Mouse (Mus musculus) intestine, embryonic 16.5 days (tissue): ENCODE measurements around the gene Sema5a. TPM values are rescaled to one million over a fixed set of nuclear protein-coding genes. Genes with fewer than 3 reads are reported as not detected.

ENCODE experiments used
- ATAC-seq: fragments of 200-750 bp; cut with Nextera tagmentation; 2 replicates; pipeline ENCODE4 v1.8.0; 2017; ENCODE audit warnings: moderate TSS enrichment, moderate library complexity
- H3K27ac ChIP-seq: fragments of 300-500 bp; sonication (generic); 2 replicates; pipeline ENCODE4 v1.5.1; 2014; ENCODE audit warnings: mild to moderate bottlenecking, low read length
- H3K27me3 ChIP-seq: fragments of 300-500 bp; sonication (generic); replicated peaks from 2 replicates; pipeline ENCODE4 v1.6.1; 2014; ENCODE audit warnings: low read length, control low read depth, mixed read lengths; ENCODE audit not compliant: control insufficient read depth, insufficient read depth
- H3K36me3 ChIP-seq: fragments of 300-500 bp; sonication (generic); 2 replicates; pipeline ENCODE4 v1.6.1; 2014; ENCODE audit warnings: low read length, control low read depth; ENCODE audit not compliant: control insufficient read depth, insufficient read depth
- H3K4me1 ChIP-seq: fragments of 300-500 bp; sonication (generic); 2 replicates; pipeline ENCODE4 v1.6.1; 2014; ENCODE audit warnings: low read length, control low read depth, mixed read lengths; ENCODE audit not compliant: control insufficient read depth, insufficient read depth
- H3K4me2 ChIP-seq: fragments of 300-500 bp; sonication (generic); 2 replicates; pipeline ENCODE4 v1.6.1; 2014; ENCODE audit warnings: low read depth, low read length, control low read depth
- H3K4me3 ChIP-seq: fragments of 300-500 bp; sonication (generic); 2 replicates; pipeline ENCODE4 v1.5.1; 2014; ENCODE audit warnings: mild to moderate bottlenecking, low read length
- H3K9ac ChIP-seq: fragments of 300-500 bp; sonication (generic); 2 replicates; pipeline ENCODE4 v1.6.1; 2014; ENCODE audit warnings: low read depth, low read length
- H3K9me3 ChIP-seq: fragments of 300-500 bp; sonication (generic); 2 replicates; pipeline ENCODE4 v1.6.1; 2016; ENCODE audit warnings: low read length, control low read depth; ENCODE audit not compliant: control insufficient read depth
- WGBS: fragments of 180-500 bp; shearing (Covaris S2); extraction: QIAGEN DNeasy Blood & Tissue Kit; methylation state at CpG from one replicate; pipeline ENCODE4 v1.1.7; 2014; 5-methylcytosine and 5-hydroxymethylcytosine counted together
- polyA plus RNA-seq: library from polyadenylated mRNA; unstranded; fragments of >200 nt; fragmentation: Nextera tagmentation; extraction: Ambion mirVana; gene quantifications from 2 replicates; pipeline ENCODE4 v1.2.1, GENCODE M21; 2015

Gene Sema5a
- polyA plus RNA-seq, 1 experiment from 2014 or later: 12.0 TPM

GRCm38 (mm10) chr15:32306557-32307243, 62.1 kb downstream of the Sema5a start:
- 59% methylated on average over 6 of the region's 6 CpGs for WGBS
- Histone ChIP-seq H3K27ac (no peak overlapping the region), H3K4me2 (no peak overlapping the region), H3K27me3 (no peaks in the 10 kb centered on the region), H3K4me3 (no peak overlapping the region), H3K4me1 (peaks cover 8% of the 10 kb centered on the region; the same call in 1 of the 2 replicates), H3K9me3 (no peaks in the 10 kb centered on the region), H3K36me3 (no peaks in the 10 kb centered on the region), H3K9ac (no peak overlapping the region)
- peak; percentile 31; the same call in 1 of the 2 replicates for ATAC-seq

GRCm38 (mm10) chr15:32310834-32311233, 66.2 kb downstream of the Sema5a start:
- Histone ChIP-seq H3K4me1 (no peaks in the 10 kb centered on the region), H3K27ac (no peak overlapping the region), H3K9ac (no peak overlapping the region), H3K4me2 (no peak overlapping the region), H3K27me3 (no peaks in the 10 kb centered on the region), H3K36me3 (no peaks in the 10 kb centered on the region), H3K9me3 (no peaks in the 10 kb centered on the region), H3K4me3 (no peak overlapping the region)
- WGBS: 77% methylated on average over 8 of the region's 8 CpGs
- ATAC-seq: no peak

- no peak overlapping the region for H3K4me3 ChIP-seq
- 67% methylated on average over 8 of the region's 8 CpGs for WGBS
- no peaks in the 10 kb centered on the region for H3K4me1 ChIP-seq
- no peak overlapping the region for H3K9ac ChIP-seq
- no peak overlapping the region for H3K4me2 ChIP-seq
- H3K9me3 ChIP-seq: no peaks in the 10 kb centered on the region
- H3K27ac ChIP-seq: no peak overlapping the region
- H3K36me3 ChIP-seq: no peaks in the 10 kb centered on the region
- no peak for ATAC-seq
- H3K27me3 ChIP-seq: no peaks in the 10 kb centered on the region
Measured at GRCm38 (mm10) chr15:32311287-32311686, 66.7 kb downstream of the Sema5a start.

GRCm38 (mm10) chr15:32317074-32317473, 72.5 kb downstream of the Sema5a start:
- H3K4me3 ChIP-seq: no peak overlapping the region
- no peak overlapping the region for H3K4me2 ChIP-seq
- H3K4me1 ChIP-seq: no peaks in the 10 kb centered on the region
- H3K36me3 ChIP-seq: no peaks in the 10 kb centered on the region
- H3K9ac ChIP-seq: no peak overlapping the region
- no peaks in the 10 kb centered on the region for H3K27me3 ChIP-seq
- ATAC-seq: no peak
- no peak overlapping the region for H3K27ac ChIP-seq
- no peaks in the 10 kb centered on the region for H3K9me3 ChIP-seq
- 83% methylated on average over 5 of the region's 5 CpGs for WGBS

GRCm38 (mm10) chr15:32320739-32321138, 76.1 kb downstream of the Sema5a start:
- Histone ChIP-seq H3K27ac (no peak overlapping the region), H3K9ac (no peak overlapping the region)
- 89% methylated on average over 3 of the region's 3 CpGs for WGBS

GRCm38 (mm10) chr15:32322455-32323220, 78.0 kb downstream of the Sema5a start:
- no peak for ATAC-seq
- H3K27me3 ChIP-seq: no peaks in the 10 kb centered on the region
- no peak overlapping the region for H3K4me3 ChIP-seq
- no peak overlapping the region for H3K9ac ChIP-seq
- WGBS: 86% methylated on average over 5 of the region's 5 CpGs
- H3K4me2 ChIP-seq: no peak overlapping the region
- no peak overlapping the region for H3K27ac ChIP-seq
- no peaks in the 10 kb centered on the region for H3K36me3 ChIP-seq
- peaks cover 3% of the 10 kb centered on the region; the same call in 1 of the 2 replicates for H3K4me1 ChIP-seq
- no peaks in the 10 kb centered on the region for H3K9me3 ChIP-seq

More at GRCm38 (mm10) chr15:32320739-32321138, 76.1 kb downstream of the Sema5a start:
- H3K4me3 ChIP-seq: no peak overlapping the region
- H3K27me3 ChIP-seq: no peaks in the 10 kb centered on the region
- no peak overlapping the region for H3K4me2 ChIP-seq
- no peak for ATAC-seq
- H3K9me3 ChIP-seq: no peaks in the 10 kb centered on the region
- no peaks in the 10 kb centered on the region for H3K36me3 ChIP-seq
- H3K4me1 ChIP-seq: peaks cover 3% of the 10 kb centered on the region; the same call in 1 of the 2 replicates

GRCm38 (mm10) chr15:32323224-32323623, 78.6 kb downstream of the Sema5a start:
- ATAC-seq: no peak
- Histone ChIP-seq H3K9ac (no peak overlapping the region), H3K4me3 (no peak overlapping the region), H3K4me1 (peaks cover 3% of the 10 kb centered on the region; the same call in 1 of the 2 replicates), H3K27me3 (no peaks in the 10 kb centered on the region), H3K4me2 (no peak overlapping the region), H3K36me3 (no peaks in the 10 kb centered on the region), H3K9me3 (no peaks in the 10 kb centered on the region), H3K27ac (no peak overlapping the region)
- 98% methylated on average over 4 of the region's 4 CpGs for WGBS

GRCm38 (mm10) chr15:32324105-32324504, 79.5 kb downstream of the Sema5a start:
- H3K27ac ChIP-seq: no peak overlapping the region
- 64% methylated on average over 7 of the region's 7 CpGs for WGBS
- ATAC-seq: no peak
- no peaks in the 10 kb centered on the region for H3K27me3 ChIP-seq
- no peak overlapping the region for H3K4me2 ChIP-seq
- no peak overlapping the region for H3K9ac ChIP-seq
- H3K4me1 ChIP-seq: peaks cover 6% of the 10 kb centered on the region; the same call in 1 of the 2 replicates
- H3K4me3 ChIP-seq: no peak overlapping the region
- no peaks in the 10 kb centered on the region for H3K9me3 ChIP-seq
- no peaks in the 10 kb centered on the region for H3K36me3 ChIP-seq

GRCm38 (mm10) chr15:32328370-32329004, 83.9 kb downstream of the Sema5a start:
- H3K36me3 ChIP-seq: no peaks in the 10 kb centered on the region
- H3K4me3 ChIP-seq: no peak overlapping the region
- no peaks in the 10 kb centered on the region for H3K9me3 ChIP-seq
- no peak overlapping the region for H3K27ac ChIP-seq
- no peak overlapping the region for H3K4me2 ChIP-seq
- no peak overlapping the region for H3K9ac ChIP-seq
- no peak for ATAC-seq
- 64% methylated on average over 4 of the region's 4 CpGs for WGBS
- H3K27me3 ChIP-seq: no peaks in the 10 kb centered on the region
- peaks cover 9% of the 10 kb centered on the region; the same call in 1 of the 2 replicates for H3K4me1 ChIP-seq
